Mouse (Mus musculus) liver, embryonic 14.5 days (tissue): Measurements from ENCODE around the gene Shd. TPM values are rescaled to one million over a fixed set of nuclear protein-coding genes. Genes with fewer than 3 reads are reported as not detected.

Experiments used
- ATAC-seq: fragments of 200-750 bp; cut with Nextera tagmentation; 2 replicates; pipeline ENCODE4 v1.8.0; 2017; ENCODE audit warnings: moderate number of reproducible peaks, mild to moderate bottlenecking, moderate library complexity; ENCODE audit not compliant: insufficient read depth
- DNase-seq, 3 experiments: peaks; one replicate each; pipeline ENCODE4 v3.0.0-alpha.2; 2012 to 2013; ENCODE audit warnings: low read depth in 3 of 3, low spot score in 3 of 3
- H3K27ac ChIP-seq: fragments of 300-500 bp; sonication (generic); 2 replicates; pipeline ENCODE4 v1.5.1; 2014; ENCODE audit warnings: moderate library complexity, mild to moderate bottlenecking, control low read depth, inconsistent platforms
- H3K27me3 ChIP-seq: fragments of 300-500 bp; sonication (generic); 2 replicates; pipeline ENCODE4 v1.6.1; 2014; ENCODE audit warnings: mild to moderate bottlenecking, low read length, moderate library complexity; ENCODE audit not compliant: control insufficient read depth, insufficient read depth
- H3K36me3 ChIP-seq: fragments of 300-500 bp; sonication (generic); replicated peaks from 2 replicates; pipeline ENCODE4 v1.6.1; 2014; ENCODE audit warnings: low read depth; ENCODE audit not compliant: control insufficient read depth, insufficient read depth
- H3K4me1 ChIP-seq, 2 experiments: fragments of 200-500 bp in 1 of 2; fragments of 300-500 bp in 1 of 2; sonication (generic) in 1 of 2; replicated peaks; 2 replicates each; pipeline ENCODE4 v1.6.1; 2012 to 2014; ENCODE audit warnings: antibody characterized with exemption in 1 of 2, inconsistent platforms in 1 of 2, low read length in 1 of 2; ENCODE audit not compliant: control insufficient read depth in 2 of 2, insufficient read depth in 2 of 2
- H3K4me2 ChIP-seq: fragments of 300-500 bp; sonication (generic); 2 replicates; pipeline ENCODE4 v1.6.1; 2014; ENCODE audit warnings: low read depth, mild to moderate bottlenecking, control low read depth, moderate library complexity
- H3K4me3 ChIP-seq, 2 experiments: fragments of 200-500 bp in 1 of 2; fragments of 300-500 bp in 1 of 2; sonication (generic) in 1 of 2; 2 replicates each; pipeline ENCODE4 v1.5.1; 2012 to 2014; ENCODE audit warnings: low read depth in 2 of 2, low read length in 2 of 2, mild to moderate bottlenecking in 2 of 2, control low read depth in 1 of 2, inconsistent platforms in 1 of 2, moderate library complexity in 1 of 2; ENCODE audit not compliant: insufficient read depth in 1 of 2
- H3K9ac ChIP-seq: fragments of 300-500 bp; sonication (generic); replicated peaks from 2 replicates; pipeline ENCODE4 v1.6.1; 2014; ENCODE audit warnings: mild to moderate bottlenecking, control low read depth, moderate library complexity
- H3K9me3 ChIP-seq: fragments of 300-500 bp; sonication (generic); 2 replicates; pipeline ENCODE4 v1.6.1; 2016; ENCODE audit warnings: low read length, mixed read lengths; ENCODE audit not compliant: control insufficient read depth
- CTCF ChIP-seq: IDR thresholded peaks from 2 replicates; pipeline ENCODE4 v1.5.1; 2016; ENCODE audit warnings: antibody characterized with exemption, low read depth, control low read depth
- EP300 ChIP-seq: IDR thresholded peaks from 2 replicates; pipeline ENCODE4 v1.6.1; 2016; ENCODE audit warnings: antibody characterized with exemption, low read depth
- WGBS: fragments of 180-500 bp; shearing (Covaris S2); extraction: QIAGEN DNeasy Blood & Tissue Kit; methylation state at CpG from one replicate; pipeline ENCODE4 v1.1.7; 2014; ENCODE audit not compliant: insufficient replicate concordance; 5-methylcytosine and 5-hydroxymethylcytosine counted together
- polyA plus RNA-seq, 2 experiments: library from polyadenylated mRNA; depleted of rRNA in 1 of 2; stranded (reverse) in 1 of 2; unstranded in 1 of 2; fragments of >200 nt; fragmentation: Nextera tagmentation in 1 of 2; extraction: Ambion mirVana in 1 of 2; gene quantifications; 2 replicates each; pipeline versions ENCODE4 v1.2.1 to v1.2.3; 2012 to 2014

The Shd gene
- polyA plus RNA-seq, 2 experiments = 0.31 TPM; not detected in 1

DNA sequence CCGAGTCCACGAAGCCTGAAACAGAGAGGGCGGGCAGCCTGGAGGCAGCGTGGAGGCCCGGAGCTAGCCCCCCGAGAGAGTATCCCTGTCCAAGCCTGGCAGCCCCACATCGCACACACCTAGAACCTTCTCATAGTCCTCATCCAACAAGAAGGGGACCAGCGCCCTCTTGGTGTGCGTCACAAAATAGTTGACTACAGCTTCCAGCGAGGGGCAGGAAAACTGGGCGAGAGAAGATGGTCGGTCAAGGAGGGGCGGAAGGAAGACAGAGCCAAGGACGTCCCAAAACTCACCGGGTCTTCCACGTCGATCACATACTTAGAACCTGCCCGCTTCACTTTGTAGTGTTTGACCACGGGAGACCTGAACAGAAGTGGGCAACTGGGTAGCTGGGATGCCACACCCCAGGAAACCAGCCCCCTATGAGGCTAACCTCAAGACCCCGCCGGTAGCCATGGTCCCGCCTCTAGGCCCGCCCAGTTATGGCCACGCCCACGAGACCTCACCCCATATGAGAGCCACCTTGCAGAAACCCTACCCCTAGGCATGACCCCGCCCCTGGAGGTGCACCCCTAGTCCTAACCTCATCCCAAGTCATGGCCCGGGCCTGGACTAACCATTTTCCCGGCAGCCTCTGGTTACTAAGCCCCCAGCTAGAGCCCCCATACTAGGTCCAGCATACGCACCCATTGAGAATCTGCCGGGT is 29.7 kb downstream of the Shd start:
- TF ChIP-seq EP300 (no peak), CTCF (no peak)
- Histone ChIP-seq H3K4me1 (no peaks in the 10 kb centered on the region), H3K9me3 (no peaks in the 10 kb centered on the region), H3K4me2 (peak overlapping the region; percentile 31; the same call in 1 of the 2 replicates), H3K27ac (no peak overlapping the region), H3K9ac (no peak overlapping the region), H3K36me3 (no peaks in the 10 kb centered on the region), H3K4me3 (no peak overlapping the region), H3K27me3 (no peaks in the 10 kb centered on the region)
- ATAC-seq (no peak), DNase-seq (no peak)
- 11% methylated on average over 30 of the region's 30 CpGs for WGBS

DNA sequence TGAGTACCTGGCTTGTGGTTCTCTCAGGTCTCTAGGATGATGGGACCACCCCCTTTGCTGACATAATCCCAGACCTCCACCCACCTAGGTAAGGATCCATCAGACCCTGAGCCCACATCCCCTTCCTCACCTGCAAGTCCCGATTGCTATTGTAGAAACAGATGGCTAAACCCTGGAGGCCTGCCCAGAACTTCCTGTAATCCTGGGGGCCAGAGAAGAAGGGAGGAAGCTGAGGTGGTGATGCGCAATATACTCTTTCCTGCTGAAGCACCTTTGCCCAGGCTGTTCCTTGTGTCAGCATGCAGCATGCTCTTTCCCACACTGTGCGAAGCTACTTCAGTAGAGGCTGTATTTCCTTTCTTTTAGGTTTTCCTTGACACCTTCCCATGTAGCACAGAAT is 32.7 kb downstream of the Shd start:
- 45% methylated on average over 3 of the region's 3 CpGs for WGBS
- no peak for TF ChIP-seq CTCF
- TF ChIP-seq EP300 = no peak

DNA sequence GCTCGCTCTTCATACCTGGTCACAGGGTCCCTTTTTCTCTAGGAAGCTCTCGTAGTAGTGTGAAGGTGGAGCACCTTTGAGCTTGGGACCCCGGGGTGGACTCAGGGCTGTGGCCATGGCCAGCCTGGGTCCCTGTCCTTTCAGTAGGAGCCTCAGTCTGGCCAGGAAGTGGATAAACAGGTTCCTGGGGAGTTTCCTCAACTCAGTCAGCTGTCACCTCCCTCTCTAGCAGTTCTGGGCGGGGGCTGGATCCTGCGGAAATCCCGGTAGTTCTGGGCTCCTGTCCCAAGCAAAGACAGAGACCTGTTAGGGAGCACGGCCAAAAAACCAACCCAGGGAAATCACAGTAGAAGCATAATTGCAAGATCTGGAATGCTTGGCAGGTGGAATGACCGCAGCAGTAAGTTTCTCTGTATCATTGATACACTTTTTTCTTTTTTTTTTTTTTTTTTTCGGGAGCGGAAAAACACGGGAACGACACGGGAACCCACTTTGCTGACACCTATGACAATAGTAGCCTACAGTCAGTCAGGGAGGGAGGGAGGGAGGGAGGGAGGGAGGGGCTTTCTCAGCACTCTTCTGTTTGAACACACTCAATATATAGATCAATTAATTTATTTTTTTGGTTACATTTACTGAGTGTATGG is 35.3 kb downstream of the Shd start, which contains the start of the genes Stap2 and Mpnd:
Gene Stap2, minus strand, starts transcription at position 170 of the 647 bp plus-strand sequence.
Gene Mpnd, plus strand, starts transcription at position 297 of the 647 bp plus-strand sequence.
- no peak for ATAC-seq
- peak; percentile 72 to 77 (median 73) for DNase-seq

More for the DNA sequence above, 32.7 kb downstream of the Shd start:
- Histone ChIP-seq H3K36me3 (no peaks in the 10 kb centered on the region), H3K9me3 (no peaks in the 10 kb centered on the region), H3K27ac (no peak overlapping the region), H3K27me3 (no peaks in the 10 kb centered on the region), H3K4me2 (no peak overlapping the region), H3K4me3 (no peak overlapping the region), H3K9ac (no peak overlapping the region), H3K4me1 (peaks cover 0 to 6% of the 10 kb centered on the region in 2 experiments; a peak in 2 of 4 replicates)
- ATAC-seq (no peak), DNase-seq (no peak)

DNA sequence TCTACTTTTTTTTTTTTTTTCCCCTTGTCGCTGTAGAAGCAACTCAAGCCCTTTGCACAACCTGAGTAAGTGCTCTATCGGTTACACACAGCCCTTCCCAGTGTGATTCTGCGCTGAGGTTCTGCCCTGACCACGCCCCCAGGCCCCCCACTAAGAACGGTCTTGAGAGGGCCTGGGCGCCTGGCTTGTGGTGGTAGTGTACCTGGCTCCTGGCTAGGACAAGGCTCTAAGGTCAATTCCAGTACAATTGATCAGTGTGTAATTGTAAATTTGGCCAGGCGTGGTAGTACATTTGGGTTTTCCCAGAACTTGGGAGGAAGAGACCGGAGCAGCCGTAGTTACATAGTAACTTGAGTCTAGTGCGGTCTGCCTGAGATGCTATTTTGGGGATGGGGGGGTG is 36.7 kb downstream of the Shd start:
- no peak overlapping the region for H3K4me3 ChIP-seq
- no peak overlapping the region for H3K27ac ChIP-seq
- H3K4me1 ChIP-seq = peaks cover 0 to 18% of the 10 kb centered on the region in 2 experiments; a peak in 3 of 4 replicates
- WGBS = 62% methylated on average over 10 of the region's 10 CpGs
- H3K36me3 ChIP-seq = no peaks in the 10 kb centered on the region
- no peaks in the 10 kb centered on the region for H3K27me3 ChIP-seq
- no peak for TF ChIP-seq CTCF
- TF ChIP-seq EP300 = no peak
- DNase-seq = no peak
- no peaks in the 10 kb centered on the region for H3K9me3 ChIP-seq
- no peak overlapping the region for H3K9ac ChIP-seq
- no peak for ATAC-seq
- H3K4me2 ChIP-seq = no peak overlapping the region

More for the DNA sequence above, 35.3 kb downstream of the Shd start, which contains the start of the genes Stap2 and Mpnd:
- peaks cover 0 to 18% of the 10 kb centered on the region in 2 experiments; a peak in 3 of 4 replicates for H3K4me1 ChIP-seq
- H3K9ac ChIP-seq = no peak within 1 kb of the TSS
- no peaks in the 10 kb centered on the region for H3K27me3 ChIP-seq
- no peaks in the 10 kb centered on the region for H3K36me3 ChIP-seq
- peak within 1 kb of the TSS; percentile 20; the same call in 1 of the 2 replicates for H3K4me2 ChIP-seq
- no peaks in the 10 kb centered on the region for H3K9me3 ChIP-seq
- H3K27ac ChIP-seq = no peak within 1 kb of the TSS
- H3K4me3 ChIP-seq = no peak within 1 kb of the TSS
- no peak for TF ChIP-seq EP300
- WGBS = 26% methylated on average over 13 of the region's 13 CpGs
